Mouse (Mus musculus) heart, postnatal 4 days (tissue): ENCODE data around the gene Irs3. TPM values are rescaled to one million over a fixed set of nuclear protein-coding genes. Genes with fewer than 3 reads are reported as not detected.
"Not testable (repeated sequence)": the region's sequence is repeated elsewhere in the genome, so short reads cannot be mapped to it uniquely, and the experiment has no call there.

ENCODE experiments used
- DNase-seq: peaks from one replicate; pipeline ENCODE4 v3.0.0; 2021
- total RNA-seq, 2 experiments: library from RNA; stranded (reverse); gene quantifications; 2 replicates each; pipeline ENCODE4 v1.2.3; 2021

Irs3 gene
- total RNA-seq, 2 experiments from 2014 or later: not detected

- no peak for DNase-seq
Observed at GRCm38 (mm10) chr5:137615347-137615746, 30.2 kb downstream of the Irs3 start.

DNA sequence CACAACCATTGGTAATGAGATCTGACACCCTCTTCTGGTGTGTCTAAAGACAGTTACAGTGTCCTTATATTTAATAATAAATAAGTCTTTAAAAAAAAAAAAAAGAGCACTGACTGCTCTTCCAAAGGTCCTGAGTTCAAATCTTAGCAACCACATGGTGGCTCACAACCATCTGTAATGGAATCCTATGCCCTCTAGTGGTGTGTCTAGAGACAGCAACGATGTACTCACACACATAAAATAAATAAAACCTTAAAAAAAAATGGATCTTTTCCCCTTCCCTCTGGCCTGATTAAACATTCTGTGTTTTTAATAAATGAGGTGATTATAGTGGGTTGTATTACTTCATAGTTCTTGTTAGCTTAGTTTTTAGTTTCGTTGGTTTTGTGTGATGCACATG, 30.6 kb downstream of the Irs3 start:
- not testable (repeated sequence) for DNase-seq

DNA sequence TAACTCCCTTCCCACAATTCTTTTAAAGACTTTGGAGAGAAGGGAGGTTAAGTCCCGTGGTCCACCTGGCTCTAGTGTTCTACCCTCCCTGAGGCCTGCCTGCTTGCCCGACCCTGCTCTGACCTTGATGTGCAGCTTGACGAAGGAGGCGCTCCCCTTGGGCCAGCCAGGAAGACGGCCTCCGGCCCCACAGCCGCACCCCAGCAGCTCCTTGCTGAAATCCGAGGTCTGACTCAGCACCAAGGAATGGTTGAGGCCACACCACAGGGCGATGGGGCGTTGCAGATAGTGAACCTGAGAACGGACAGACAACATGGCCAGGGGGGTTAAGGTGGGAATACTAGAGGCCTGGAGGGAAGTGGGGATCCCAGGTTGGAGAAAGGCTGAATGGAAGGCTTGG, 32.0 kb downstream of the Irs3 start, which contains the start of gene Pcolce:
TSS of gene Pcolce (minus strand) at position 235 of the 400 bp plus-strand sequence.
- DNase-seq: no peak

DNA sequence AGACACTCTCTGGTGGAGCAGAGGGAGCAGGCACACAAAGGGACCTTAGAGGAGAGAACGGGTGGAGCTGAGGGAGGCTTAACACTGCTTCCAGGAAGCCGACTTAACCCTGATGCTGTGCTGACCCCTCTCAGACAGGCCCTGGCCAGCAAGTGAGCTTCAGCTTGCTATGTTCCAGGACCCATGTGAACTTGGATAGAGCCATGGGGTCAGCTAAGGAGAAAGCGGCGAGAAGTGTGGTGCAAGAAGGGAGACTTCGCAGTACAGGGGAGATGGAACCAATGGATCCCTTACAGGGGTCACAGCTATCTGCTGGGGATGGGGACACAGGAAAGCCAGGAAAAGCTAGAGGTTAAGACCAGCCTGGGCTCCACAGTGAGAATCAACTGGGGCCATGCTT, 32.4 kb downstream of the Irs3 start:
- no peak for DNase-seq

GRCm38 (mm10) chr5:137611245-137611602, 34.3 kb downstream of the Irs3 start:
- peak; percentile 84 for DNase-seq

DNA sequence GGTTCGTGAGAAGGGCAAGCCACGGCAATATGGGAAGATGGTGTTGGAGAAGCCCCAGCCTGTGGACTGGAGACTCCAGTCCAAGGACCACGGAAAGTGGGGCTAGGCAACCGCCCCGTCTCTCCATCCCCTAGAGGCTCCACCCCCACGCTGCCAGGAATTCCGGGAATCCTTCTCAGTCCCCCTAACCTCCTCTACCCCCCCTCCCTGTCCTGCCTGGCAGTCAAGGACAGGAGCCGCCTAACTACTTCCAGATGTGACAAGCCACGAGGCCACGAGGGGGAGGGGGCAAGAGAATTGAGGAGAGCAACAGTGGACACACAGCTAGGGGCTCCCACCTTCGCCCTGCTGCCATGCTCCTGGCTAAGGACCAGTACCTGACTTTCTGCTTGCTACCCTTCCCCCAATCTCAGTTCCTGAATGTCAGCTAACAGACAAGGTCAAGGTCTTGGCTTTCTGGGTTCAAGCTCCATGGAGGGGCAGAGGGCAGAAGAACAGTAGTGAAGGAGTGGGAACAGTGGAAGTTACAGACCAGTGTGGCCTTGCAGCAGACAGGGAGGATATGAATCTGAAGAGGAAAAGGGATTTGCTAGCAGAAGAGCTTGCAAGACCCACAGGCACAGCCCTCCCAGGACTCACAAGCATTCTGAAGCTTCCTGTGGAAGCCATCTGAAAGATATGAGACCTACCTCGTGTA, 34.8 kb downstream of the Irs3 start:
- DNase-seq: peak; percentile 85

- DNase-seq: no peak
Observed at GRCm38 (mm10) chr5:137610056-137610455, 35.5 kb downstream of the Irs3 start.

GRCm38 (mm10) chr5:137609292-137609691, 36.2 kb downstream of the Irs3 start:
- no peak for DNase-seq

DNA sequence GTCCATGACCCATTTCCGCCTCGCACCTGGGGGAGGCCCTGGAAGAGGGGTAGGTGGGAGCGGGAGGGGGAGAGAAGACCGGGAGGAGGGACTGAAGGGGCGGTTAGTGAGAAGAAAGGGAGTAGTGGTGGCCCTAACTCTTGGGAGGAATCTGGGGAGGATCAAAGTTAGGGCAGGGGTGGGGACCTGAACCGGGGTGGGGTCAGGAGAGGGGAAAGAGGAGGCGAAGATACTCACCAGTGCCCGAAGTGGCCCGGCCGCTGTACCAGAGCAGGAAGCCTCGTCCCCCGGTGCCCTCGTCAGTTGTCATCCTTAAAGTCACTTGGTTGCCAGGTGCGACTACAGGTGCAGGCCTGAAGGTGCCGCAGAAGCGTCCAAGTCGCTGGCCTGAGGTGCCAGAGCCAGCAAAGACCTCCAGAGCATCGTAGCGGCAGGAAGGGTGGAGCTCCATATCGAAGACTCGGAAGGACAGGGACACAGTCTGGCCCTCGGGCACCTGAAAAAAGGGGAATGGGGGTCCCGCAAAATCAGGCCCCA, 36.8 kb downstream of the Irs3 start:
- DNase-seq: no peak

DNA sequence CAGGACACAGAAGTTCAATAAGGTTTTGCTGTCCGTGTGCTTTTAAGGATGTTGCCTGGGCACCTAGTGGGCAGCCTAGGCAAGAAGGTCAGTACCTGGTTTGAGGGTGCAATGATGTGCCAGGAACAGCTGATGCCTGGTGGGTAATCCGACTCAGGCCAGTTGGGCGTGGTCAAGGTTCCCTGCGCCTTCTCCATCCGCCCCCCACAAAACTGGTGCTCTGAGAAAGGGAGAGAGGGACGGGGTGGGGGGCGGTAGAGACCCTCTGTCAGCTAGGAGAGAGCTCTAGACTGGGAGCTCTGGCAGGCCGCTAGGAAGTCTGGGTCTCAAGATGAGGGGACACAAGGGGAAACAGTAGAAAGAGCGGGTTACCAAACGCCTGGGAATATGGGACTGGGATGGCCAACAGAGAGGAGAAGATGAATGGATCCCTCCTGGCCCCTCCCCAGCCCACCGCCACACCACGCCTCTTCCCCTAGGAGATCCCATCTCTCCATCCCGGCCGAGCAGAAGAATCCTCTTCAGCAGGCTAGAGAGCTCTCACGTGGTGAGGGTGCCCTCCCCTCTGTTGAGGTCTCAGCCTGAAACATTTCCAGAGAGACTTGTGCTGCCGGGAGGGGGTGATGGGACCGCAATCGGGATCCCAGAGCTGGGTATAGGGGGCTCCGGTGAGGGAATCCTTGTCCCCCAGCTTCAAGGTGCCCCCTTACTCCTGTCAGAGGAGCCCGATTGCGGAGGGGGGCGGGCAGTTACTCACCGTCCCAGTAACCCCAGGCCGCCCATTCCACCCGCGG, 37.5 kb downstream of the Irs3 start:
- DNase-seq: no peak

DNA sequence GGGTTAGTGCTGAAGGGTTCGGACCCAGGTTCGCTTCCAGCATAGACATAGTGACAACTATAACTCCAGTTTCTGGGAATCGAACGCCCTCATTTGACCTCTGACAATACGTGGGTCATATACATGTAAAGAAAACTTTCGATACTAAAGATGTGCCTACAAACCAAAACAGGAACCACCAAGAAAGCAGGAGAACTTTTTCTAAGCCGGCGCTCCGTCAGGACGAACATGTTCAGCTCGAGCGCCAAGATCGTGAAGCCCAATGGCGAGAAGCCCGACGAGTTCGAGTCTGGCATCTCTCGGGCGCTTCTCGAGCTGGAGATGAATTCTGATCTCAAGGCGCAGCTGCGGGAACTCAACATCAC, 44.2 kb downstream of the Irs3 start:
- DNase-seq: peak; percentile 49

DNA sequence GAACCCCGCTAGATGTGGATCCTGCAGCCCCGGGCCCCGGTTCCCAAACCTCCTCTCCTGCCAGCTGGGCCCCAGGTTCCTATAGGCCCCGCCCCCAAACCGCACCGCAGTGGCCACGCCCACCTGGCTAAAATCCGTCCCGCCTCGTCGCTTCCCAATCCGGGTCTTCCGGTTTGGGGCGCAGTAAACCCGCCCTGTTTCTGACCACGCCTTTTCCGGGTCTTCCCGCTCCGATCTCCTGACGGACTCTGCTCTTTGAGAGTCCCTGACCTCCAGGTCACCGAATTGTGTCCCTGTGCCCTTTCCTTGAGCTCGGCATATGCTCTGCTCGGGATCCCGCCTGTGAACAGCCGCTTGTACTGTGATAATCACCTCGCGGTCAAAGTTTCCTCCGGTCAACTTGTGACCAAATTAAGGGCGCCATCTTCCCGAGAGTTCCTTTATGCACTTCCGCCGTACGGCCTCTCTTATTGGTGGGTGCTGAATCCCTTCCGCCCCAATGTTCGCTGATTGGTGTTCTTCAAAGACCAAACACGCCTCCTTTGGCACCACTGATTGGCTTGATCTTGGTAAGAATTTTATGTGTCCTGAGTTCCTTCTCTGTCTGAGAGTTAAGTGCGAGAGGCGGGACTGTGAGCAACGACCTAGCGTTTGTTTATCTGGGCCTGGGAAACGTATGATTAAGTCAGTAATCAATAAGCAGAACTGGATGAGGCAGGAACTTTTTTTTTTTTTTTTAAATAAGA, 44.7 kb downstream of the Irs3 start, which contains the start of gene Mospd3:
TSS of gene Mospd3 (minus strand) at position 440 of the 746 bp plus-strand sequence.
- peak; percentile 97 for DNase-seq

- no peak for DNase-seq
Observed at GRCm38 (mm10) chr5:137600281-137600618, 45.3 kb downstream of the Irs3 start.

GRCm38 (mm10) chr5:137599600-137599999, 45.9 kb downstream of the Irs3 start:
- DNase-seq: no peak

GRCm38 (mm10) chr5:137598100-137598826, 47.3 kb downstream of the Irs3 start:
- no peak for DNase-seq

- DNase-seq: no peak
Observed at GRCm38 (mm10) chr5:137597625-137598024, 47.9 kb downstream of the Irs3 start.

- DNase-seq: no peak
Observed at GRCm38 (mm10) chr5:137596601-137597261, 48.8 kb downstream of the Irs3 start.

DNA sequence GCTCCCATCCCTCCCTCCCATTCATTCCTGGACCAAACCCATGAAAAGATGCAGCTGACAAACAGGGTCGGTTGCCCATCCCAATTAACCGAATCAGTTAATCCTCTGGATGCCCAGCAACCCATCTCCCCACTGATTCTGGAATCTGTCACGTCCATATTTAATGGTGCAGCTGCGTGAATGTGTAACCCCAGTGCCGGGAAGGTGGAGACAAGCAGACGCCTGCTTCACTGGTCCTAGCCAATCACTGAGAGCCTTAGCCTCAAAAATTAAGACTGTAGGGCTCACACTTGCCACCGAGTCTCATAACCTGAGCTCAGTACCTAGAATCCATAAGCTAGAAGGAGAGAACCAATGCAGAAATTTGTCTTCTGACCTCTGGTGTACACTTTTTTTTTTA, 49.6 kb downstream of the Irs3 start:
- no peak for DNase-seq
